Mouse (Mus musculus): ENCODE data around the gene Ndufb4. TPM values are rescaled to one million over a fixed set of nuclear protein-coding genes. Genes with fewer than 3 reads are reported as not detected.
A peak's percentile ranks its signal among the peaks of the same experiment; 100 is the strongest.
"Not testable (repeated sequence)": the region's sequence is repeated elsewhere in the genome, so short reads cannot be mapped to it uniquely, and the experiment has no call there.

Gene Ndufb4
- polyA plus RNA-seq (2012; rRNA removed): 95.8 and 99.2 TPM in 2 replicates

- whole genome bisulfite sequencing: under 1% methylated on average over 54 of the region's 58 CpGs
- H3K27me3 ChIP-seq (ENCODE audit: control insufficient read depth, insufficient read depth, low read length): no peaks in the 10 kb centered on the region
Measured at GRCm38 (mm10) chr16:37653731-37654657, at the start of gene Ndufb4. TSS of gene Ndufb4 (minus strand) at chr16:37654453.

GRCm38 (mm10) chr16:37703884-37704283 is 49.6 kb upstream of the Ndufb4 start:
- no peak for DNase-seq
- no peak overlapping the region for H3K27ac ChIP-seq (ENCODE audit: insufficient read depth, low read length)
- WGBS: 90% methylated on average over 5 of the region's 5 CpGs
- H3K27me3 ChIP-seq (ENCODE audit: control insufficient read depth, insufficient read depth, low read length): no peaks in the 10 kb centered on the region; the same call in 1 of the 2 replicates
- TF ChIP-seq POLR2A (IDR thresholded peaks at IDR 0.05; ENCODE audit: borderline replicate concordance, insufficient read depth, low read length) (no peak), CTCF (IDR thresholded peaks at IDR 0.05; ENCODE audit: borderline replicate concordance, insufficient read depth, low read depth, low read length) (no peak)
- H3K4me3 ChIP-seq (replicated peaks; ENCODE audit: insufficient read depth, low read depth, low read length): no peak overlapping the region
- no peaks in the 10 kb centered on the region for H3K4me1 ChIP-seq (ENCODE audit: control insufficient read depth, insufficient read depth, low read length)

More at GRCm38 (mm10) chr16:37653731-37654657, at the start of gene Ndufb4:
- peaks cover 10% of the 10 kb centered on the region; the same call in 1 of the 2 replicates for H3K4me1 ChIP-seq (ENCODE audit: control insufficient read depth, insufficient read depth, low read length)
- TF ChIP-seq CTCF (IDR thresholded peaks at IDR 0.05; ENCODE audit: borderline replicate concordance, insufficient read depth, low read depth, low read length) (no peak), POLR2A (IDR thresholded peaks at IDR 0.05; ENCODE audit: borderline replicate concordance, insufficient read depth, low read length) (peak; percentile 51; the same call in 1 of the 2 replicates)
- peak within 1 kb of the TSS; percentile 55 for H3K27ac ChIP-seq (ENCODE audit: insufficient read depth, low read length)
- peak; percentile 94 to 97 for DNase-seq
- peak within 1 kb of the TSS; percentile 91 for H3K4me3 ChIP-seq (replicated peaks; ENCODE audit: insufficient read depth, low read depth, low read length)

GRCm38 (mm10) chr16:37700071-37700470 is 45.8 kb upstream of the Ndufb4 start:
- DNase-seq: not testable (repeated sequence)

GRCm38 (mm10) chr16:37698767-37699166 is 44.5 kb upstream of the Ndufb4 start:
- no peak for DNase-seq
- H3K27me3 ChIP-seq (ENCODE audit: control insufficient read depth, insufficient read depth, low read length): no peaks in the 10 kb centered on the region
- WGBS: 98% methylated on average over 6 of the region's 6 CpGs
- H3K4me1 ChIP-seq (ENCODE audit: control insufficient read depth, insufficient read depth, low read length): no peaks in the 10 kb centered on the region
- TF ChIP-seq POLR2A (IDR thresholded peaks at IDR 0.05; ENCODE audit: borderline replicate concordance, insufficient read depth, low read length): no peak
- TF ChIP-seq CTCF (IDR thresholded peaks at IDR 0.05; ENCODE audit: borderline replicate concordance, insufficient read depth, low read depth, low read length): no peak
- no peak overlapping the region for H3K27ac ChIP-seq (ENCODE audit: insufficient read depth, low read length)
- no peak overlapping the region for H3K4me3 ChIP-seq (replicated peaks; ENCODE audit: insufficient read depth, low read depth, low read length)

More at GRCm38 (mm10) chr16:37700071-37700470, 45.8 kb upstream of the Ndufb4 start:
- not testable (repeated sequence) for H3K4me3 ChIP-seq (replicated peaks; ENCODE audit: insufficient read depth, low read depth, low read length); H3K27me3 ChIP-seq (ENCODE audit: control insufficient read depth, insufficient read depth, low read length); H3K27ac ChIP-seq (ENCODE audit: insufficient read depth, low read length); H3K4me1 ChIP-seq (ENCODE audit: control insufficient read depth, insufficient read depth, low read length)

- WGBS: 85% methylated on average over 5 of the region's 5 CpGs
- Histone ChIP-seq H3K4me1 (ENCODE audit: control insufficient read depth, insufficient read depth, low read length) (no peaks in the 10 kb centered on the region), H3K27me3 (ENCODE audit: control insufficient read depth, insufficient read depth, low read length) (no peaks in the 10 kb centered on the region), H3K27ac (ENCODE audit: insufficient read depth, low read length) (no peak overlapping the region), H3K4me3 (replicated peaks; ENCODE audit: insufficient read depth, low read depth, low read length) (no peak overlapping the region)
- no peak for DNase-seq
- TF ChIP-seq POLR2A (IDR thresholded peaks at IDR 0.05; ENCODE audit: borderline replicate concordance, insufficient read depth, low read length): no peak
- no peak for TF ChIP-seq CTCF (IDR thresholded peaks at IDR 0.05; ENCODE audit: borderline replicate concordance, insufficient read depth, low read depth, low read length)
Measured at GRCm38 (mm10) chr16:37697271-37697670, 43.0 kb upstream of the Ndufb4 start.

GRCm38 (mm10) chr16:37690932-37691730 is 36.9 kb upstream of the Ndufb4 start:
- Histone ChIP-seq H3K4me3 (replicated peaks; ENCODE audit: insufficient read depth, low read depth, low read length) (no peak overlapping the region), H3K4me1 (ENCODE audit: control insufficient read depth, insufficient read depth, low read length) (no peaks in the 10 kb centered on the region; the same call in 1 of the 2 replicates), H3K27me3 (ENCODE audit: control insufficient read depth, insufficient read depth, low read length) (no peaks in the 10 kb centered on the region), H3K27ac (ENCODE audit: insufficient read depth, low read length) (no peak overlapping the region)
- 81% methylated on average over 12 of the region's 12 CpGs for WGBS
- DNase-seq: peak in 1 of 2 experiments; percentile 25
- no peak for TF ChIP-seq POLR2A (IDR thresholded peaks at IDR 0.05; ENCODE audit: borderline replicate concordance, insufficient read depth, low read length)
- peak; percentile 56; the same call in 1 of the 2 replicates for TF ChIP-seq CTCF (IDR thresholded peaks at IDR 0.05; ENCODE audit: borderline replicate concordance, insufficient read depth, low read depth, low read length)

- TF ChIP-seq POLR2A (IDR thresholded peaks at IDR 0.05; ENCODE audit: borderline replicate concordance, insufficient read depth, low read length) (no peak), CTCF (IDR thresholded peaks at IDR 0.05; ENCODE audit: borderline replicate concordance, insufficient read depth, low read depth, low read length) (no peak)
- H3K27ac ChIP-seq (ENCODE audit: insufficient read depth, low read length): no peak overlapping the region
- no peak for DNase-seq
- no peaks in the 10 kb centered on the region for H3K27me3 ChIP-seq (ENCODE audit: control insufficient read depth, insufficient read depth, low read length)
- WGBS: 85% methylated on average over 6 of the region's 6 CpGs
- H3K4me1 ChIP-seq (ENCODE audit: control insufficient read depth, insufficient read depth, low read length): no peaks in the 10 kb centered on the region; the same call in 1 of the 2 replicates
- no peak overlapping the region for H3K4me3 ChIP-seq (replicated peaks; ENCODE audit: insufficient read depth, low read depth, low read length)
Measured at GRCm38 (mm10) chr16:37690465-37690864, 36.2 kb upstream of the Ndufb4 start.
